Mouse (Mus musculus): Measurements from ENCODE around the gene Ube2cbp.

Ube2cbp gene

DNA sequence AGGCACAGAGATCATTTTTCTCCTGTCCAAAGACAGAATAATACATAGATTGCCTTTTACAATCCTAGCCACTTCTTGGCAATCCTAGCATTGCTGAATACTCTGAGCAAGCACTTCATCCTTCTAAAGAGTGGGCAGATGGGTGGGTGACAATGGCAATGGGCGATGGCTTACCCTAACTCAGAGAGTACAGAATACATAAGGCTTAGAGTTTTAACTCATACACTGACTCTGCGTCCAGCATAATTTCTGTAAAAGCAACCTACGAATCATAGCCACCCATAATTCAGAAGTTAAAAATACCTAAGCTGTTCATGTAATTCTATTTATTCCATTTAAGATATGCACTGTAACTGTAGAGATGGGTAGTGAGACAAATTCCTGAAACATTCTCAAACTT lies 29.2 kb downstream of the Ube2cbp start:
- DNase-seq (ENCODE audit: low read depth), result no peak

DNA sequence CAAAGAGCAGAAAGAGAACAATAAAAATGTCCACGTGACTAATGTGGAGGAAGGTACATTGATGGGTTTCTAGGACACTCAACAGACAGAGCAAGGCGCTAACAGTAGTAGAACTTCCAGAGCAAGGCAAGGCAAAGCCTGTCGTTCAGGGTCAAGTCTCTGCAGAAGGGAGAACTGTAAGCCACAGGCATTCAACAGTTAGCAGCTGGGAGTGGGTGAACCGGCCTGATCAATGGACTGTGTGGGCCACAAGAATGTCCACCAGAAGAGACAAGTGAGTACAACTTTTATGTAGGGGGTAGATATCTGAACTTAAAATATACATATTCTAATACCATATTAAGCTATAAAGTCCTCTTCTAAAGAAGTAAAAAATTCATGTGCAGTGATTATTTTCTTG lies 41.4 kb downstream of the Ube2cbp start:
- DNase-seq (ENCODE audit: low read depth), result no peak

DNA sequence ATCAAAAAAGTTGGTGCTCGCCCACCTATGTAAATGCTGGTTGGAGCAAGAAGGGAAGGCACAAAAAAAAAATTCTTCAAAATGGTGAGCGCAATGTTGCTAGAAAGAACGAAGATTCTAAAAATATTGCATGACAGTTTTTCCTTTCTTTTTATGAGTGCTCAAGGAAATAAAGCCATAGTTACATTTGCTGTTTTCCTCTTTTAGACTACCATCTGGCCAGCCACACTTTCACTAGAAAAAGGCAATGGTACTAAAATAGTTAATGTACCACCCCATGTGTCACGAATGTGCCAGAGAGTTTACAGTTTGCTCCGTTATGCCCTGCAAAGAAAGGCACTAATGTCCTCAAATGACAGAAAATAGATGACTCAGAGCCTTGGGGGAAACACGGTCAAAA lies 45.4 kb downstream of the Ube2cbp start:
- DNase-seq (ENCODE audit: low read depth), result no peak

DNA sequence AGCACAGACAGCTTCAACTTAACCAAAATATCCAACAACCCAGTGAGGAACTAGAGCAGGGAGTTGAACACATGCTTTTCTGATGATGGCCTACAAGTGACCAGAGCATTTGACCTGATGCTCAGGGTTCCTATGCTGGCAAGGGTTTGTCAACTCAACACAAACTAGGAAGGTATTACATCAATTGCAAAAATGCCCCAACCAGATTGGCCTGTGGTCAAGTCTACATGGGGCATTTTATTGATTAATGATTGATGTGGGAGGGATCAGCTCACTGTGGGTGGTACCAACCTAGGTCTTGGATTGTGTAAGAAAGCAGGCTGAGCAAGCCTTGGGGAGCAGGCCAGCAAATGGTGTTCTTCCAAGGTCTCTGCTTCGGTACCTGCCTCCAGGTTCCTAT lies 46.8 kb downstream of the Ube2cbp start:
- DNase-seq (ENCODE audit: low read depth), result no peak

DNA sequence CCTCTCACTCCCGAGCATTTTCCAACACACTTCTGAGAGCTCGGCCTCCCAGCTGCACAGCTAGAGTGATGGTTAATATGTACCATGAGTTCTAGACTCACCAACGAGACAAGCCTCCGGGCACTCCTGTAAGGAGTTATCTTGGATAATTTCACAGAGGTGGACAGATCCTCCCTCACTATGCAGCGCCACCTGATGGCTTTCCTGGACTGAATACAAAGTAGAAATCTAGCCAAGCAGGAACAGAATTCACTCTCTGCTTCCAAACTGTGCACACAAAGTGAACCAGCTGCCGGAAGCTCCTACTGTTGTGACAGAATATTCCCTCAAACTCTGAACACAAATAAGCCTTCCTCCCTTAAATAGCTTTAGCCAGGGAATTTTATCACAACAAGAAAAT lies 69.0 kb downstream of the Ube2cbp start:
- DNase-seq (ENCODE audit: low read depth), result peak; percentile 6

DNA sequence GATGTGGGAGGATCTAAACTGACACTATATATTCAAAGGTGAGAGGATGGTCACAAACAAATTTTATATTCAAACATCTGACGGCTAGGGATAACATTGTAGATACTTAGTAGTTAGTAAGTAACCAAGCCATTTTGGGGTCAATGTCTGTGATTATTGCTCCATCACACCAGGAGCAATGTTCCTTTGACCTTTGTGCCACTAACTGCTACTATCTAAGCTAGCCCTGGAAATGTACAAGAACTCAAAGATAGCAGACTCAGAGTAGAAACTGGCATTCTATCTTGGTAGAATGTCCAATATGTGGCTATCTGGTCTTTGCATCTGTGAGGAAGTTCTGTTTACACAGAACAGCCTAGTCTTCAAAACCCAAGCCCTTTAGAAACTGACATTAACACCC lies 69.7 kb downstream of the Ube2cbp start:
- no peak for DNase-seq (ENCODE audit: low read depth)

DNA sequence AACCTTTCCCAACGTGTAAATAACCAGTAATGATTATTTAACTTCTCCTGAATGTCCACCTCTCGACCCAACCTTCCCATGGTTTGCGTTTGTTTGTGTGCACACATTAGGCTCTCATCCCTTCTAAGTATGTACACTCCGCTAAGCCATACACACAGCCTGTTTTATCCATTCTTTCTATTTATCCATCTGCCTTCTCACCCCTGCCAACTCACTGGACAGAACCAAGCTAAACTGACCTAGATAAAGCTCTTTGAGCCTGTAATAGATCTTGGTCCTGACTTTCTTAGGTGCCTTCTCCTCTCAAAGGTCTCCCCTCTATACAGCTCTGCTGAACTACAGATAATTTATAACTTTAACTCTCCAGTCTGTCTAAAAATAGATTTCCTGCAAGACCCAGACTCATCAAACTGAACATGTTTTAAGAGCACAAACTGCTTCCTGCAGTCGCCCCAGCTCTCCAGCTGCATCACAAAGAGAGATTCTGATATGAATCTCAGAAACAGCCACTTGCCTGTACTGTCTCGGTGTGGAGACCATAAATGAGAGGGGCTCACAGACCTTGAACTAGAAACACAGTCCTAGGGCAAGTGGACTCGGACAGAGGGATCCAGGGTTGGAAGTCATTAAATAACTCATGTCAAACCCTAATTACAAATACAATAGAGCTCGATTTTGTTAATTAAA lies 71.0 kb downstream of the Ube2cbp start:
- no peak for DNase-seq (ENCODE audit: low read depth)

DNA sequence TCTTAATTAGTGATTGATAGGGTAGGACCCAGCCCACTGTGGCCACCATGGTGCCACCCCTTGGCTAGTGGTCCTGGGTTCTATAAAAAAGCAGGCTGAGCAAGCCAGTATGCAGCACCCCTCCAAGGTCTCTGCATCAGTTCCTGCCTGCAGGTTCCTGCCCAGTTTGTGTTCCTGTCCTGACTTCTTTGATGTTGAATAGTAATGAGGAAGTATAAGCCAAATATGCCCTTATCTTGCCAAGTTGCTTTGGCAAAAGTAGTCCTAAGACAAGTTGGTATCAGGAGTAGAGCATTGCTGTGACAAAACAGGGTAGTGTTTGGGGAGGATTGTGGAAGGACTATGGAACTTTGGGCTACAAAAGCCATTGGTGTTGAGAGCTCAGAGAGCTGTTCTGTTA lies 73.3 kb downstream of the Ube2cbp start:
- no peak for DNase-seq (ENCODE audit: low read depth)

DNA sequence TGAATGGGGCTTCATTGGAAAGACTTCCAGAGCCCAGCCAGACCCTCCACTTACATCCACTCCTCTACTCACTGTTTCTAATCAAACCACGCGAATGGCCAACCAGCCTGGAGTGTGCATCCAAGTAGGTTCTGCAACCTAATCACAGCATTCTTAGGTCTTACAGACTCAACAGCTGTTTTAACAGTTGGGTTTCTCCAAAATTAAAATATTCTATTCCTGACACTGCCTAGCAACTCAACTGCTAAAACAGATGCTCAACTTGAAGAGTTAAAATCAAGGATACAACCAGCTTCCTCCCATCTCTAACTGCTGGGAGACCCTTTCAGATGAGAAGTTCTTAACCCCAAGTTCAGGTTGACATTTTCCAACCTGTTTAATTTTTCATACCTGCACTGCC lies 74.0 kb downstream of the Ube2cbp start:
- no peak for DNase-seq (ENCODE audit: low read depth)

DNA sequence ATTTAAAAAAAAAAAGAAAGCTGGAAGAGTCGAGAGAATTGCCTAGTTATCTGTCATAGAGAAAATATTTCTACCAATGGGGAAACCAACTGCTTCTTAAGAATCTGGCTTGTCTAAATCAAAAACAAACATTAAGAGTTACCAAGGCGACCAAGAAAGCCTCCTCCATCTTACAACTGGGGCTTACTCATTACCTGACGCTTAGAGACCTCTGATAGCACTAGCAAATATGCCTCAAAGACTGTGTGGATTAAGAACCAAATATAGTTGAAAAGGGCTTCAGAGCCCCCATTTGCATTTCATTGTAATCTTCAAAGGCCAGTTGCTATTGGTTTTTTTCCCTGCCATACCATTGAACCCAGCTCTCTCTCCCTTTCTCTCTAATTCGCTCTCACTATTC lies 76.2 kb downstream of the Ube2cbp start:
- DNase-seq (ENCODE audit: low read depth), result no peak

DNA sequence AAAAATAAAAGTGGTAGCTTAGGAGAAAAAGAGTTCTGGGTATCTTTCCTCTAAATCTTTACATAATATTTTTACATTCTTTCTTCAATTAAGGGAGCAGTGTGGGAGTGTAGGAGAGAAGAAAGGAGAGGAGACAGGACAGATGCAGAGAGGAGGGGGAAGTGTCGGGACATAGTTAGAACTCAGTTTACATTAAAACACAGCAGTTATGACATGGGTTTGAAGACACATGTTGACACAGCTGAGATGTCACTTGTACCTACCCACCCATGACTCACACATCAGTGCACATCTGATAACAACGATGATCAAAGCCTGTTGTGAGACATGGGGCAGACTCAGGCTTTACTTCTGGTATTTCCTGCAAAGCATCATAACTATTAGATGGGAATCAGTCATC lies 87.8 kb downstream of the Ube2cbp start:
- no peak for DNase-seq (ENCODE audit: low read depth)

DNA sequence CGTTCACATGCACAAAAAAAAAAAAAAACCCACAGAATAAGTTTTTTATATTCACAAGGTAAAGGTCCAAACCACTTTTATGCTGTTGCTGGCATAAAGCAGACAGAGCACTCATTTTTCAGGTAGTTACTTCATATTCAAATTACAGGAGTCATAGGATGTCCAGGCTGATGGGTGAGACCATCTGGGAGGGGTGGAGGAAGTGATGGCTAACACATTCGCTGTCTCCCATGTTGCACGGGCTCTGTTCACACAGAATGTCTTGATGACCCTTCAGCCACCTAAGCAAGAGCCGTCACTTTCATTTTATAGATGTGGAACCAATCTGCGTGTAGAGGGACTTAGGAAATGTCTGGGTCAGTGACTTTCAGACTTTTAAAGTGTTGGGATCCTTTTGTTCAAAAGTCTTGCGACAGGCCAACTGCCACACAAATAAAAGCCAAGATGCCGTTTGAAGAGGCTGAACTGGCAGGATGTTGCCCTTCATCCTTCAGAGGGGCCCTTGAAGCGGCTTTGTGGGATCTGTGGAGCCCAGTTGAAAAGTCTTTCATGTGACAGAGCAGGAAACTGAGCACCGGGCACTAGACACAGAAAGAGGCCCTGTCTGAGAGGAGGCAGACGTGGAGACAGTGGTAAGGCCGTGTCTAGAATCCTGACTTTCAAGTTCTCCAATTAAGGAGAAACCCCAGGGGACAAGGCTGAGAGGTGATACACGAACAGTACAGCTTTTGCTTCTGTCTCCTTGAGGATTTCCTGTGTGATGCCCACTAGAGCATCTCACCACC lies 91.8 kb downstream of the Ube2cbp start:
- DNase-seq (ENCODE audit: low read depth), result no peak

DNA sequence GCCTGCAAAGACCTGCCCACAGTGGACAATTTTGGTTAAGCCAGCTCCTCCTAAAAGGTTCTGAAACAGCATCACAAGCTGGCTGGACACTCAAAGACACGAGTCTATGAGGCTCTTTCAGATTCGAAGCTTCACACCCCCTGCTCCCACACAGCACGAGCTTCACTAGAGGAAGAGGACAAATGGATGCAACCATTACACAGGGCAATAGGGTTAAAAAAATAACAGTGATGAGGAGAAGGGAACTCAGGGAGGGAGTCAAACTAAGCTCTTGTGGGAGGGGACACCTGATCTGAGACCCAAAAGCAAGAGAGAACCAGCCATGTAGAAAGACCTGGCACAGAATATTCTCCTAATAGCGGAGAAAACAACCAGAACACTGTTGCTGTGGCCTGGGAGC lies 95.5 kb downstream of the Ube2cbp start:
- DNase-seq (ENCODE audit: low read depth), result no peak

DNA sequence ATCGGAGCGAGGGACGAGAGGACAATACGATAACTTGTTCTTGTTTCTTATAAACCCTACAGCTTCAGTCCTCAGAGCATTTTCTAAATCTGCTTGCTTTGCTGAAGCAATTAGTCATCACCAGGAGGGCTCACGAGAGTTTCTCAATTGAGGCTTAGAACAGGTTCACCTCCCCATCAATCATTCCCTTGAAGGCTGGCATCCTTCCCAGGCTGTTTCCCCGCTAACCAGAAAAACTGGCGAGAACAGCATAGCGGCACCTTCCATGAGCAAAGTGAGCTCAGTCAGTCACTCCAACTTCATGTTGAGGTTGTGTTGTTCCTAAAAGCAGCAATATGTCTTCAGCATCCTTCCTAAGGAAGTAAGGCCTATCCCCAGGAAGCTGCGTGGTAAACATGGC lies 104.2 kb downstream of the Ube2cbp start:
- DNase-seq (ENCODE audit: low read depth), result peak; percentile 77

DNA sequence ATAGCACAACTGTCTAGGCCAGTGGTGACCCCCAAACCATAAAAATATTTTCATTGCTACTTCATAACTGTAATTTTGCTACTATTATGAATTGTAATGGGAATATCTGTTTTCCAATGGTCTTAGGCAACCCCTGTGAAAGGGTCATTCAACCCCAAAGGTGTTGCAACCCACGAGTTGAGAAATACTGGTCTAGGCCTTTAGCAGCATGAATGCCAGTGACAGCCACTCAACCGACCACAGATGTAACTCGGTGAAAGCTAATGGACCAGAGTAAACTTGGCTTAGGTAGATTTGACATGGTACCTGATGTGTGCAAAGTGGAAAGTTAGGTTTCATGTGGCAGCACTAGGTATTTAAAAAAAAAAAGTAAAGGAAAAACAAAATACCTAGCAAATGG lies 108.9 kb downstream of the Ube2cbp start:
- no peak for DNase-seq (ENCODE audit: low read depth)

DNA sequence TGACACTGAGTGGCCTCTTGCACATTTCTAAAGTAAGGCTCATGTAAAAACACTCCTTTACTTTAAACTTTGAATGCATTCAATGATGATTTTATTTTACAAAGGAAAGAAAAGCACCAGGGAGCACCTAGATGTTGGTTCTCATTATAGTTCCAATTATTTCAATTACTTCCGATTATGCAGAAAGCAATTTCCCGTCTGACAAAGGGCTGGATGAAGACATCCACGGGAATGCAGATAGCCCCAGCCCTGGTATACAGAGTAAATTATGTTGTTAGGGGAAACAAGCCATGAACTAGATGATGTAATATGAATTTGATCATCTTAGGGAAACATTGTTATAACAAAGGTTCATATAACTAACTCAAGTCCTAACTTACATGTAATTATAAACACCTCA lies 113.3 kb downstream of the Ube2cbp start:
- DNase-seq (ENCODE audit: low read depth), result no peak

DNA sequence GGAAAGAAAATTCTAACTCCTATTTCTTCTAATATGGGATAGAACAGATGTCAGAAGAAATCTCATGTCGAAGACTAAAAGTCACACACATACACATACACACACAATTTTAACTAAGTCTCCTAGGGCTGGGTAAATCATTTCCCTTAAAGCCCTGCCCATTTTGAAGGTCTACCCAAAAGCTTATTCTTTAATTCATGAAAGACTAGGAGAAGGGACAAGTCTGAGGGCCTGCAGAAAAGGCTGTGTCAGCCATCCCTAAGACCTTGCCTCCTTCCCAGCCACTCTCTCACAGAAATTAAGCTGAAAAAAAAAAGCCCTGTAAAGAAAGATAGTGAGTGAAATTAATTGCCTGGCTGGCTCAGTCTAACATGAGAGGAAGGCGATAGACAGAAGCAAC lies 128.0 kb downstream of the Ube2cbp start:
- DNase-seq (ENCODE audit: low read depth), result no peak

DNA sequence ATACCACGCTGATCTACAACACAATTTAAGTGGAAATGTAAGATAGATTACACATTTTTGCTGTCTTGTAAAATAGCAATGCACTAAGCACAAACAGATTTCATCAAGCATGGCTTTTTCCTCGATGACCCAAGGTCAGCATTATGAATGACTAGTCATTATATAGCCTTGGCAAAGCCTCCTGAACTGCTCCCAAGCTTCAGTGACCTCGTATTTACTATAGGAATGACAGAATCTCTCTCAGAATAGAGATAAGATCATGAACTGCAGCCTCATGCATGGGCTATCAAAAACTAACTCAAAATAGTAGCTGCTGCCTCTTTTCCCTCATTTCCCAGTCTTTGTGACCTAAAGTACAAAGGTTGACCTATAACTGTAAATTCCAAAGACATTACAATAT lies 128.4 kb downstream of the Ube2cbp start:
- DNase-seq (ENCODE audit: low read depth), result no peak

DNA sequence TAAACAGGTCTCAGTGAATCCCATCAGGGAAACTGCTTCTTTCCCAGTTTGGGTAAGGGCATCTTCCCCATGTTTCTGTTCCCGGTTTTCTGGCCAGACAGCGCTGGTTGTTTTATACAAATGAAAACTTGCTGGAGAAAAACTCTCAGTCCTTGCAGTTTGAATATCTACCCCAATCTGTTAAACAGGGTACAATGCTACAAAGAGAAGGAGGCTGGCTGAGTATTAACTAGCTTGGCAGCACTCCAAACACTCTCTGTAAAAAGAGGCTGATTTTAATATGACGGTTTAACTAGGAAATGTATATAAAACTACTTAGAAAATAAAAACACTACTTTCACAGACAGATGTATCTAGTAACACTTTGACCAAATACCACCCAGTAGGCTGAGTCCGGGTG lies 129.2 kb downstream of the Ube2cbp start:
- DNase-seq (ENCODE audit: low read depth), result no peak

DNA sequence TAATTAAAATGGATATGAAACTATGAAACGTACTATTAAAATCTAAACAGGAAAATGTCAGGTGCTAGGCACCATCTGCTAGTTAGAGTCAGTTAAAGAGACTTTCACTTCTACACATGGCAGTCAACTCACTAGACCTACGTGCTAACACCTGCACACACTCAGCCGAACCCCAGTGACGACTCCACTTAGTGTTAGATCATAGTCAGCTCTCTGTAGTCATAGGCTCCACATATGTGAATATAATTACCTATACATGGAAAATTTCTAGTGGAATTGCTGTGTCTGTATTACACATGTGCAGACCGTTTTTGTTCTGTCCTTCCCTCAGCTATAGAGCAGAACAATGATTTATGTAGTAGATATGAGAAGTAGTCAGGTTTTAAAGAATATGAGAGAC lies 130.4 kb downstream of the Ube2cbp start:
- no peak for DNase-seq (ENCODE audit: low read depth)

DNA sequence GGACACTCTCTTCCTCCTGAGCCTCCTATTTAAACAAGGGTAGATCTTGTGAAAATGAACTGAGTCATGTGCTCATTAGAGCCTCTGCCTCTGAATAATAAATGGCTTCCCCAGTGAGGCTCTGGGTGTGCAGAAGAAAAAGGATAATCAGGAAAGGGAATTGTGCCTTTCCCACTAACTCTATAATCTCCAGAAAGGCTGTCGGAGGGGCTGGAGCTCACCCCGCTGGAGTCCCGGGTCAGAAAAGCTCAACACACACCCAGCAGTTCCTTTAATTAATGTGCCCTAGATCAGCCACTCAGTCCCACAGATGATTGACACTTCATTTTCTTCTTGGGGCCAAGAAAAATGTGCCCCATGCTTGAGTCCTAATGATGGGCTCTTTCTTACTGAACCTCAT lies 134.2 kb downstream of the Ube2cbp start:
- DNase-seq (ENCODE audit: low read depth), result no peak

DNA sequence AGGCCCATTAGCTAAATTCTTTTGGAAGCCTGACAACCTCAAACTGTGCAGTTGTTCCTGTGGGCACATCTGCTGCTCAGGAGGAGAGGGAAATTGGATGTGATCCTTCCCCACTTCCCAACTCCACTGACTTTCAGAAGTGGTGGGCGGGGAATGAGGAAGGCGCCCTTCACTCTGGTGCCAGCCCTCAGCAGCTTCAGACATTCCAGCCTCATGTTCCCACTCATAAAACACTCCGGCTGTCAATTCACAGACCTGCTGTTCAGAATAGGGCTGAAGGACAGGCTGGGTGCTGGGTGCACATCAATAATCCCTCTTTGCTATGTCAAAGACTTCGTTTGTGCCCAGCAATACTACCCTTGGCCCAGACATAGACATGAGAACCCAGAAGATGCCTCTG lies 136.5 kb downstream of the Ube2cbp start:
- DNase-seq (ENCODE audit: low read depth), result no peak

DNA sequence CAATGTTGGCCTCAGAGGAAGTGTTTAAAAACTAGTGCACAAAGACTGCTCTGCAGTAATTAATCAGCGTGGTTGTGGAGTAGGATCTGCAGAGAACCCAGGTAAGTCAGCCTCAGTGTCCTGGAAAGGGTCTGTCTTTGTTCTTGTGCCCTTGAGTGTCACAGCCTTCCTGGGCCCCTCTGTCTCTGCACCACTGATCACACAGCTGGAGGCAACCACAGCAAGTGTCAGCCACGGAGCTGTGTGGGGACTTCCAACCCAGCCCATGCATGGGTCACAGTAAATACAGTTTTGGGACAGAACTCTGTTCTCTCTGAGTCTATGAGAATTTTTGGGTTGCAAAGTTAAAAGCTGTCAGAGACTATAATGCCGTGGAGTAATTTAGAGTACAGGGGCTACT lies 137.4 kb downstream of the Ube2cbp start:
- no peak for DNase-seq (ENCODE audit: low read depth)

DNA sequence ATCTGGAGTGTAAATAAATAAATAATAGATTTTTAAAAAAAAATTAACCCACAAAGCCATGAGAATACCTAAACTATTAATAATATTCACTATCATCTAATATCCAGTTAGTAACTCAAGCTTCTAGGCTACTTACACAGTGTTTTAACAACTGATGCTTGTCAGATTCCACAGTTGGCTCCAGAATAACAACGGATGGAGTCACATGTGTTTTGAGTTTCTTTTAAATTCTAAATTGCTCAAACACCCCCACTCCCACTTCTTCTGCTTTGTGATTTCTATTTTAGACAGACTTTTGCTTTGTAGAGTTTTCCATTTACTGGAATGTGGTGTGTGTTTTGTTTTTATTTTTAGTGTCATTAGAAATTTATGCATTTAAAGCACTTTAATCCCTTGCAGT lies 140.0 kb downstream of the Ube2cbp start:
- DNase-seq (ENCODE audit: low read depth), result peak; percentile 4
